Mouse (Mus musculus) telencephalon, adult 2 months (tissue): ENCODE measurements around the gene Rhod.
"Not testable (repeated sequence)": the region's sequence is repeated elsewhere in the genome, so short reads cannot be mapped to it uniquely, and the experiment has no call there.

Source experiments
- DNase-seq: peaks from one replicate; pipeline ENCODE4 v3.0.0-alpha.2; 2011; ENCODE audit warnings: low read depth, low spot score

The Rhod gene

GRCm38 (mm10) chr19:4409062-4409461 lies 30.2 kb downstream of the Rhod start:
- DNase-seq: no peak

- DNase-seq: no peak
Observed at GRCm38 (mm10) chr19:4404840-4405239, 34.4 kb downstream of the Rhod start.

GRCm38 (mm10) chr19:4398959-4399358 lies 40.3 kb downstream of the Rhod start:
- no peak for DNase-seq

GRCm38 (mm10) chr19:4398630-4398948 lies 40.6 kb downstream of the Rhod start:
- no peak for DNase-seq

GRCm38 (mm10) chr19:4397798-4398629 lies 41.2 kb downstream of the Rhod start, which contains the start of gene Kdm2a:
TSS of gene Kdm2a (minus strand) at chr19:4398285.
- no peak for DNase-seq

GRCm38 (mm10) chr19:4396998-4397797 lies 42.0 kb downstream of the Rhod start:
- peak; percentile 98 for DNase-seq

- DNase-seq: no peak
Observed at GRCm38 (mm10) chr19:4396081-4396997, 42.9 kb downstream of the Rhod start.

- DNase-seq: no peak
Observed at GRCm38 (mm10) chr19:4387276-4387675, 52.0 kb downstream of the Rhod start.

GRCm38 (mm10) chr19:4385026-4385425 lies 54.2 kb downstream of the Rhod start:
- DNase-seq: no peak

GRCm38 (mm10) chr19:4384322-4384721 lies 54.9 kb downstream of the Rhod start:
- DNase-seq: no peak

- no peak for DNase-seq
Observed at GRCm38 (mm10) chr19:4383306-4383705, 55.9 kb downstream of the Rhod start.

- not testable (repeated sequence) for DNase-seq
Observed at GRCm38 (mm10) chr19:4382303-4382702, 56.9 kb downstream of the Rhod start.
